Mouse (Mus musculus) lung, postnatal 25 days (tissue): ENCODE results near the gene Ciapin1.
"Not testable (repeated sequence)": the region's sequence is repeated elsewhere in the genome, so short reads cannot be mapped to it uniquely, and the experiment has no call there.

Experiments
- DNase-seq: peaks from one replicate; pipeline ENCODE4 v3.0.0; 2022; ENCODE audit warnings: low spot score

The Ciapin1 gene

DNA sequence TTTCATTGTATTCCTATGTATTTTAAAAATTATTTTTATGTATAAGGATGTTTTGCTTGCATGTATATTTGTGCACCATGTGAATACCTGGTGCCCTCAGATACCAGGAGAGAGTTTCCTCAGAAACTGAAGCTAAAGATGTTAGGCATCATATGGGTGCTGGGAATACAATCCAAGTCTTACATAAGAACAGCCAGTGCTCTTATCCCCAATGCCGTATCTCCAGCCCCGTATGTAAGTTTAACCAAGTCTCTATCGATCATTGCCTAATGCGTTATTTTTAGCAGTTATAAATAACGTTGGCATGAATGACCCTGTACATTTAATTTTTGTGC is 18.8 kb upstream of the Ciapin1 start:
- no peak for DNase-seq

DNA sequence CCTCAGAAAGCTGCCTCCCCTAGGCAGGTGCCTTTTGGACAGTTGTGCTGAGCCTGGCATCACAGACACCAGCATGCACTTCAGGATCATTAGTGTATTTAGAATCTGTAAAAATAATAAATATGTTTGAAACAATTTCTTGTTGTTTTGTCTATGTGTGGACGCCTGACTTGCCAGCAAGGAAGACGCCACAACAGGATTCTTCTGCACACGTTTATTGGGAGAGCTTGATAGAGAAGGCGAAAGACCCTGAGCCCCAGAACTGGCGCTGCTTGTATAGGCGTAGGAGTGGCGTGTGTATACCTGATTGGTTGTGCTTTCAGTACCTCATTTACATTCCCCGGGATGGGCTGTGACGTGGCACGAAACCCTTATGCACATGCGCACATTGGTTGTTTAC is 16.6 kb upstream of the Ciapin1 start:
- not testable (repeated sequence) for DNase-seq

DNA sequence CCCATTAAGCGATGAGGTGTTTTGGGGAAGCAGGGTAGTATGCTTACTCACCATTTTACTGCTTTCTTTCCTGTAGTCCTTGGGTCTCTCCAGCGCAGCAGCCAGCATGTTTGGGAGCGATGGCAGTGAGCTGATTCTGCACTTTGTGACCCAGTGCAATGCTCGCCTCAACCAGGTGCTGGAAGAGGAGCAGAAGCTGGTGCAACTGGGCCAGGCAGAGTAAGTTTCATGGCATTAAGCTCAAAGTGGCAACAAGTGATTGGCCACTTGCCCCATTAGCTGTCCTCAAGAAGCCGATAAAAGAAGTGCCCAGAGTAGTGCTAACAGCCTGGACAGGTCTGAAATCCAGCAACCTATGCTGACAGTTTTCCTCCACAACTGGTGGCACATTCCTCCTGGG is 11.9 kb upstream of the Ciapin1 start:
- DNase-seq, result no peak

DNA sequence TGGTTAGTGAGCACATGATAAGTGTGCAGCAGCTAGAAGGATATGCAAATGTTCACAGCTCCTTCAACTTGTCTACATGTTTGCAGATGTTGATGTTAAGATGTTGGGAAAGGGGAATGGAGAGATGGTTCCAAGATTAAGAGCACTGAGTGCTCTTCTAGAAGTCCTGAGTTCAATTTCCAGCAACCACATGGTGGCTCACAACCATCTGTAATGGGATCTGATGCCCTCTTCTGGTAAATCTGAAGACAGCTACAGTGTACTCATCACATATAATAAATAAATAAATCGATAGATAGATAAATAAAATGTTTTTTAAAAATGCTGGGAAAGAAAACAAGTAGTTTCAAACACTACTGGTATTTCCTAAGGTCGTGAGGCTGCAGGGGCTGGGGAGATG is 3.0 kb upstream of the Ciapin1 start:
- no peak for DNase-seq

DNA sequence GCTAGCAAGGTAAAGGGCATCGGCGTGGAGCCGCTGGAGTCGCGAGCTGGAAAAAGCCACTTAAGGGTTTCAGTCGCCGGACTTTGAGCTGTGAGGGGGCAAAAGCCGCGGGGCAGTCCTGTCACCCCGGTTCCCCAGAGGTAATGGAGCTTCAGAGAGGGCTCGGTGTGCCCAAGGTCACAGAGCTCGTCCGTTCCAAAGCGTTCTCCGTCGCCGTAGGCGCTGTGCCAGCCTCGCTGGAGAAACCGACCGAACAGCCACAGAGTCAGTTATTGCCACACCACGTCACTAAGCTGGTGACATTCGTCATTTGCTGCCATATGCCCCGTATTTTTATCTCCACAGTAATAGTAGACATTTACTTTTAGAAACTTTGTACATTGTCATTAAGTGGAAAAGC is 442 bp upstream of the Ciapin1 start:
- peak; percentile 70 for DNase-seq

DNA sequence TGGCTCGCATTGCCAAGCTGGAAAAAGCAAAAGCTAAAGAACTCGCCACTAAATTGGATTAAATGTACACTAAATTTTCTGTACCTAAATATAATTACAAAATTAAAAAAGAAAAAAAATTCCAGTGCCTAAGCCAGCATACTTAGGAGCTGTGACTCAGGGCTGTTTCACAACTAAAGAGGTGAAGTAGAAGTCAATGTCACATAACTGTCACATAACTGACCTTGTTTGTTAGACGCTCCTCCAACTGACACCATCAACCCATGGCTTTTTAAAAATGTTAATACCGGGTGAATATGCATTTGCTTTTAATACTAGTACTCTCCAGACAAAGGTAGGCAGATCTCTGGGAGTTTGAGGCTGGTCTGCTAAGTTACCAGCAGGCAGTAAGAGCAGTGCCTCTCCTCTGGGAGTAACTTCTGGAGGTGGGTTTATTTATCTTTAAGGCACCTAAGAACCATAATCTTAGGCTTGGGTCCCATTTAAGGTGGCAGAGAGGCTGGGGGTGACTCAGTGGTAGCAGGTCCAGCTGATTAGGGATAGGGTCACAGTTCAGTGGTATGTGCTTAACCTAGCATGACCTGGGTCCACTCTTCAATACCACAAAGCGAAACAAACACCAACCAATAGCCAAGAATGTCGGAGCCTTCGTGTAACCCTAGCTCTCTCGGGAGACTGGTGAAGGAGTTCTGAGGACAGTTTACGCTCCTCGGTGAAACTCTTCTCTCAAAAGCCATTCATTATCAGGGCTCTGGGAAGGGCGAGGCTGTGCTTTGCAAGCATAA is 1.5 kb downstream of the Ciapin1 start:
- no peak for DNase-seq

DNA sequence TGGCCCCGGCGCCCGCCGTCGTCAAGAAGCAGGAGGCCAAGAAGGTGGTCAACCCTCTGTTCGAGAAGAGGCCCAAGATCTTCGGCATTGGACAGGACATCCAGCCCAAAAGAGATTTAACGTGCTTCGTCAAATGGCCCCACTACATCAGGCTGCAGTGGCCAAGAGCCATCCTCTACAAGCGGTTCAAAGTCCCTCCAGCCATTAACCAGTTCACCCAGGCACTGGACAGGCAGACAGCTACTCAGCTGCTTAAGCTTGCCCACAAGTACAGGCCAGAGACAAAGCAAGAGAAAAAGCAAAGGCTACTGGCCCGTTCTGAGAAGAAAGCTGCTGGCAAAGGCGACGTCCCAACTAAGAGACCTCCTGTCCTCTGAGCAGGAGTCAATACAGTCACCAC is 2.4 kb downstream of the Ciapin1 start:
- not testable (repeated sequence) for DNase-seq

DNA sequence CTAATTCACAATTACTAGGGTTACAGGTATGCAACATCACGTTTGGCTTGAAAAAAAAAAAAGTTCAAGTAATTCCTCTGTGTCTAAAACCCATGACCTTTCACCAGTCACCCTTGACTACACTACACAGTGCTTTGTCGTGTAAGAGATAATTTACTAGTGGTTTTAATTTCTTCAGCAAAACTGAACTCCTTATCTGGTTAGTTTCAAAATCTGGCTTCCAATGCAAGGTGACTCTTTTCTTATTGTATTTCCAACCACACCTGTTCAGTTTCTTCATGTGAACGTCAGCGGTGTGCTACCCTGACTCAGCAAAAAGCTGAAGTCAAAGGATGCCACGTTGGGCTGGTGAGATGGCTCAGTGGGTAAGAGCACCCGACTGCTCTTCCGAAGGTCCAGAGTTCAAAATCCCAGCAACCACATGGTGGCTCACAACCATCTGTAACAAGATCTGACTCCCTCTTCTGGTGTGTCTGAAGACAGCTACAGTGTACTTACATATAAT is 4.2 kb downstream of the Ciapin1 start:
- DNase-seq, result not testable (repeated sequence)

DNA sequence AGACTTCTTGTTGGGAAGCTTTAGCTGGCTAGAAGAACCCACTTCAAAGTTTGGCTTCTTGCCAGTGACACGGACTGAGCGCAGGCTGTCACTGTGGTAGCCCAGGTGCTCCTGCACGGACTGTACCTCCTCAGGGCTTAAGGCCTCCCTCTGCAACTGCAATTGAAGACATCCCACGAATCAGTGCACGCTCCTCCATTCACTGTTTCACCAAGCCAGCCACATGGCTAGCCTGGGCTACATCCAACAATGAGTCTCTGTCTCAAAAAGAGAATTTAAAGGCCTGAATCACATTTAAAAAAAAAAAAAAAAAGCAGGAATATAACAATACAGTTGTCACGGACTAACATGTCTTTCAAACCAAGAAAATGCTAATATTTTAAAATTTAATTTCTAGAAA is 9.9 kb downstream of the Ciapin1 start:
- no peak for DNase-seq

DNA sequence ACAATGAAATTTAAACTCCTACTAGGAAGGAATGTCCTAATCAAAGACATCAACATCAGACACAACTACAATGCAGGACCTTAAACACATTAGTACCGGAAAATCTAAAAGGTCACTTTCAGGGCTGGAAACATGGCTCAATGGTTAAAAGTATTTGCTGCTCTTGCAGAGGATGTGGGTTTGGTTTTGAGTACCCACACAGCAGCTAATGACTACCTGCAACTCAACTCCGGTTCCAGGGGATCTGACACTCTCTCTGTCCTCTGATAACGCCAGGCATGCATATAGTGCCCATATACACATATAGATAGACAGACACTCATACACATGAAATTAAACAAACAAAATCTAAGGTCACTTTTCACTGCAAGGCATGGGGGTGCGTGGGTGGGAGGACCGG is 11.9 kb downstream of the Ciapin1 start:
- no peak for DNase-seq

DNA sequence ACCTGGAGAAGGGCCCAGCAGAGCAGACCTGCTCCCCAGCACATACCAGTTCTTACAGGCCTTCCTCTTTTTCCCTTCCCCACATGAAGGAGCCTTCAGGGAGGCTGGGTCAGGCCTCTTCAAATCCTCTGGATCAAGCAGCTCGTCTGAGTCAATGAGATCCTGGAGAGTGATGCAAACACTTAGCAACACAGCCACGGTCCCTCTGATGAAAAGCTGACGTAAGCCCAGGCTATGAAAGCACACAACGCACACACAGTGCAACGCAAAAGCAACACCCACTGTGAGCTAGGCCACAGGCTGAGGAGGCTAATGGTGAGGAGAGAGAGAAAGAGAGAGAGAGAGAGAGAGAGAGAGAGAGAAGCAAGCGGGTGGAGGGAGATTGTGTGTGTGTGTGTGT is 13.0 kb downstream of the Ciapin1 start:
- no peak for DNase-seq

DNA sequence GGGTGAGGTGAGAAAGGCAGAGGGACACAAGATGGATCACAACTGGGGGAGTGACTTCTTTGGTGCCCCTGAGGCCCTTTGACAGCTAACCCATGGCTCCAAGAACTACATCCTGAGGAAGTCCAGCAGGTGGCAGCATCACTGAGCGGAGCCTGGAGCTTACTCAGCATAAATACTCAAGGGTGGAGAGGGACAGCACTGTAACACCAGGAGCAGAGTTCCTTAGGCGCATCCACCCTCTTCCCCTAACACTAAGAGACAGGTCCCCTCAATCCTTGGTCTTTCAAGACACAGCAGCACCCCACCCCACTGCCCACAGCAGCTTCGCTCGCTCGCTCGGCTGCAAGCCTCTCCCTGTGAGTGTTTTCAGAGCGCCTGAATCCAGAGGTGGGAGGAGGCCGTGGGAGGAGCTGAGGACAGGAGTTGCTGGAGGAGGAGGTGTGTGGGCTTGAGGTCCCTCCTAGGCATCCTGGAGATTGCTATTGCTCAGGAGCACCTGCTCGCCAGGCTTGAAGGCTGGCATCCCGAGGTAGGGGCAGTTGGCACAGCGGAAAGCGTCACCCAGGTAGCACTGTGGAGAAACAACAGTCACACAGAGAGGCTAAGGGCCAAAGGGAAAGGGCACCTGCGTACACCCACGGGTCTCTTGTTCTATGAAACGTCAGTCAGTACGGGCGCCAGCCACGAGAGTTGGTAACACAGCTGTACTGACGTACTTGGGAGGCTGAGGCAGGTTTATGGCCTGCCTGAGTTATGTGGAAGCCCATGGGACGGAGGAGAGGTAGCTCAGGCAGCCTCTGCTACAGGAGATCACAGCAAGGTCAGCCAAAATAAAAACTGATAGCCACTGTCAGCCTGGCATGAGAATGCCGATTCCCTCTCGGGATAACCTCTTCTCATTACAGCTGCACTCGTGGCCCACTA is 15.3 kb downstream of the Ciapin1 start:
- peak; percentile 57 for DNase-seq

DNA sequence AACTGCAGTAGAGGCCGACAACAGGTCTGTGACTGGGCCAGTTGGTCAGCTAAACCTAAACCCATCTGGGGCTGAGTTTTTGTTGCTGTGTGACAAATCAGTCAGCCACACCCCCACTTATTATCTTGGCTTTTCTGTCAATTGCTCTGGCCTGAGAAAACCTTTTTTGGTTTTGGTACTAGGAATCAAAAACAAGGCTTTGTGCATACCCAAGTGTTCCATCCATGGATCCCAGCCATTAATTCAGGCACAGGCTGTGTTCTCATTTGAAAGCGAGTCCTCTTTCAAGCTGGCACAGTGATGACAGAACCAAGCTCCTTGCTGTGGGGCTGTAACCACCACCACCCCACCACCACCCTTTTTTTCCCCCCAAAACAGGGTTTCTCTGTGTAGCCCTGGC is 16.8 kb downstream of the Ciapin1 start:
- DNase-seq, result no peak

DNA sequence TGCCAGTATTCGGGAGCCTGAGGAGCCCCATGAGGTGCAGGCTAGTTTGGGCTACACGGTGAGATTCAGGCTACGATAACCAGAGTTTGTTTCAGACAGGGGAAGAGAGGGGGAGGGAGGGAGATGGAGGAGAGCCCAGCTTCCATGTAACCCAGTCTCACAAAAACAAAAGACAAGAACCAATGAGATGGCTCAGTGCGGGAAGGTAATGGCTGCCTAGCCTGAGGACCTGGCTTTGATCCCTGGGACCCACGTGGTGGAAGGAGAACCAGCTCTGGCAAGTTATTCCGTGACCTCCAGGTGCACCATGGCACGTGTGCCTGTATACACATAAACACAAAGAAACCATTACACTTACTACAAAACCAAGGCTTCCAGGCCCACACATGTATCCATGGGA is 17.6 kb downstream of the Ciapin1 start:
- DNase-seq, result no peak

DNA sequence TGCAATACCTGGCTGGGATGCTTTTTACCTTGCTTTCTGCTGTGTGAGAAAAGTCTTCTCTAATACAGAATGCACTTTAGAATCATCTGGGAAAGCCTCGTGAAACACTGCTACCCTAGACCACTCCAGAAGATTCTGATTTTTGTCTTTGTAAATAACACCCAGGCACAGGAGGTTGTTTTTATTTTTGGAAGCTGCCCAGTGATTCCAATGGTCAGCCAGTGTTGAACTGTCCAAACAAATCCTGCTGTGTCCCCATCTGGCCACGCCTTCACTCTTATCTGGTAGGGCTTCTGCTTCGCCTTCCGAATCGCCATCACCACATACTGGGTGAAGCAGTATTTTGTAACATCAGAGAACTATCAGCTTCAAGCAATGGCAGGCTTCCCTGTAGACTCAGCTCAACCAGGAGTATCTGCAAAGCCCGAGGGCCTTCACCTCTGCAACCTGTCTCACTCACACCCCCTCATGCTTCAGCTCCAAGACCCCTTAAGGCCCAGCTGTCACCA is 18.4 kb downstream of the Ciapin1 start:
- DNase-seq, result no peak

DNA sequence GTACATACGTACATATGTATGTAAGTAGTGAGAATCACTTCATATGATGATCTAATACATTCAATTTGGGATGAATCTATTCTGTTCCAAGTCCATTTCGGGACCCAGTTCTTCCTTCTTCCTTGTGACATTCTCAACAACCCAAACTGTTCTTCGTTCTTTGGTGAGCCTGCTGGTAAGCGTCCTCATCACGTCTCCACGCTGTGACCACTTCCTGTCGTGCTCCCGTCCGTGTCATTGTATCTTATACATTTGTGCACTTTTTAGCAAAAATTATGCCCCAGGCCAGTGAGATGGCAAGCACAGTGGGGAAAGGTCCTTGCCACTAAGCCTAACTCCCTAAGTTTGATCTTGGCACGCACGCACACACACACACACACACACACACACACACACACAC is 20.2 kb downstream of the Ciapin1 start:
- no peak for DNase-seq

DNA sequence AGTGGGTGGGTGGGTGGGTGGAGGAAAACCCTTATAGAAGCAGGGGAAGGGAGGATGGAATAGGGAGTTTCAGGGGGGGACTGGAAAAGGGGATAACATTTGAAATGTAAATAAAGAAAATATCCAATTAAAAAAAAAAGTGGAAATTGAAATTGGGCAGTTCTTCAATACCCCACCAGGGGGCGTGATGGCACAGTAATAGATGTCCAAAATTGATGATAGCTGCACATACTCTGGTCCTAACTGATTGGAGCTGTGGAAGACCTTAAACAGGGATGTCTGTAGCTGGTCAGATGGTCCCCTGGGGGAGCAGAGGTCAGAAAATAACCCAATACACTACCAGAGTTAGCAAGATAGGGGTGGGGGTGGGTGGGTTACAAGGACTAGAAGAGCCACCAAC is 23.6 kb downstream of the Ciapin1 start:
- no peak for DNase-seq

DNA sequence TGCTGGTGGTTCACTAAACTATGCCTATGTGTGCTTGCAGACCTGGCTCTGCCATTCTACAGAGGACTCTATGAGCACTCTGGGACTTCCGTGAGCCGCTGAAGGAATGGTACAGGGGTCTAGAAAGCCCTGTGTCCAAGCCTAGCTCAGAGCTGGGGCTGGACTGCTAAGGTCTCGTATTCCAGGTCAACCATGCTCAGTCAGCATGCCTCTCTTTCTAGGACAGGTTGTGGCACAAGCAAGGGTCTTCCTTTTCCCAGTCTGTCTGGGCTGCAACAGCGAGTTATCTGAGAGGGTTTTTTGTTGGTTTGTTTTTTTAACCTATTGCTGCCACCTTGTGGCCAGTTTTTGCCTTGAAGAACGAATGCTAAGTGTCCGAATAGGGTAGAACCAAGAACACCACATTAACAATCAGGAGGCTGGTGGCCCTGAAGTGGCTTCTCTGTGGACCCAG is 25.5 kb downstream of the Ciapin1 start:
- peak; percentile 90 for DNase-seq

DNA sequence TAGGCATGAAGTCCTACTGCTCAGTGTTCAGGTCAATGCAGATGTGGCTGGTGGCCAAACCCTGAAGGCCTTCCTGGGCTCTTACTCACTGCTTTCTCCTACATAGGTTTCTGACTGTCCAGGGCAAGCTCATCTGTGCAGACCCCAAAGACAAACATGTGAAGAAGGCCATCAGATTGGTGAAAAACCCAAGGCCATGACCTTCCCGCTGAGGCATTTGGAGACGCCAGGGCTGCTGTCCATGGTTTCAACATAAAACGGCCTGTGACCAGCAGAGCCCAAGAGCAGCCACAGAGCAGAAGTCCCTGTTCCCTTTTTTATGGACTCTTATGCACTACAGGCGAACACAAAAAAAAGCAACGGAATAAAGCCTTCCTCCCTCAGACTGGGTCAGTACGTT is 26.5 kb downstream of the Ciapin1 start:
- DNase-seq, result no peak

DNA sequence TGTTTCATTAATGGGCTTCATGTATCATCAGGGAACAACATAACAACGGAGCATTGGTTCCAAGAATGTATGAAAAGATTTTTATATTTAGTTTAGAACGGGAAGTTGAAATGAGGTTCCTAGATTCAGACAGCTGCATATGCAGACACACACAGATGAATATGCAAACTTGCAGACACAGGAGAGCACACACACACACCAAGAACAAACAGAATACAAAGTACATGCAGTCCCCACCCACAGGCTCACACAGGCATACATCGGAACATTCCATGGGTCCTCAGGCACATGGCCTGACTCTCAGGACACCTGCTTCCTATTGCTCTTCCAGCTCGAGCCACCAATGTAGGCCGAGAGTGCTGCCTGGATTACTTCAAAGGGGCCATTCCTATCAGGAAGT is 27.3 kb downstream of the Ciapin1 start:
- no peak for DNase-seq

DNA sequence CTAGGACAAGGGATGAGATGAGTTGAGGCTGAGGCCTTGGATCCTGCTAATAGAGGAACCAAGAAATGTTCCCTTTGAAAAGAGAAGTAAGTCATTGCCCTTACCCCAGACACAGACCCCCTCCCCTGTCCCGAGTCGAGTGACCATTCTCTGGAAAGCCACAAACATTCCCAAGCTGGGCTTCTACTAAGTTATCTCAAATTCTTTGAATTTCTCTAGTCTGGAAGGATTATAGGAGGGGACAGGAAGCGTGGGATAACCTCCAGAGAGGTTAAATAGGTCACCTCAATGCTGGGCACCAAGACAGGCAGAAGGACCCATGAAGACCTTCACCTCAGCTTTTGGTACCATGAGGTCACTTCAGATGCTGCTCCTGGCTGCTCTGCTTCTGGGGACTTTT is 28.0 kb downstream of the Ciapin1 start, which contains the start of gene Ccl17:
Gene Ccl17, plus strand, starts transcription at position 301 of the 400 bp plus-strand sequence.
- DNase-seq, result no peak

DNA sequence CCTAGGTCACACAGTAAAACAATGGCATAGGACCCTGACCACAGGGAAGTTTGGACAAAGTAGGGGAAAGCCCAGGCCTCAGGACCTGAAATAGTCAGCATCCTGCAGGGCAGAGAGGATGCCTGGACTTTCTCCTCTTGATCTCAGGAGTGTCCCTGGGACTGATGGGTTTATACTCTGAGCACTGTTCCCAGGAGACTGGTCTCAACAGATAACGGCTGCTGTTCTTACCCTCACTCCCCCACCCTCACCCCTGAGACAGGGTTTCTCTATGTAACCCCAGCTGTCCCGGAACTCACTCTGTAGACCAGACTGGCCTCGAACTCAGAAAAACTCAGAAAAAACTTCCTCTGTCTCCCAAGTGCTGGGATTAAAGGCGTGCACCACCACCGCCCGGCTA is 29.8 kb downstream of the Ciapin1 start:
- no peak for DNase-seq

DNA sequence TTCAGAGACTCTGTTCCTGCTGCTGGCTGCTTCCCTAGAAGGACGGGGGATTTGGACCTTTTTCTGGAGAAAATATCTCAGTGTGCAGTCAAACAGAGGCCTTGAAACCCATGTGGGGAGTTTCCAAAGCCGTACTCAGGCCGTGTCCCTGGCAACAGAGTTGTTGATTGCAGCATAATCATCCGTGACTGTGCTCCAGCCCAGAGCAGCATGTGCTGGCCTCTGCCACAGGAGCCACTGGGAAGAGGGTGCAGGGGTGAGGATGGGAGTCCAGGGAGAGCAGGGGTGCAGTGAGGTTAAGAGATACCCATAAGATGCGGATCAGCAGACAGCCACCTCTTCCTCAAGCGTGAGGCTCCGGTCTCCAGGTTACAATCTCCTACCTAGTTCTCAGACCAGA is 30.7 kb downstream of the Ciapin1 start:
- no peak for DNase-seq
